Comparison of ENCODE assay signal across 8 mouse cellular contexts in genomic region chr4:146480376-146481096, GRCm38 (mm10). TPM values are rescaled to one million over a fixed set of nuclear protein-coding genes. Genes with fewer than 3 reads are reported as not detected.
DNase-seq lines count a peak whose midpoint lies in the region; ATAC-seq and TF ChIP-seq lines count a peak whose summit lies in the region.
"Not testable (repeated sequence)": the region's sequence is repeated elsewhere in the genome, so short reads cannot be mapped to it uniquely, and the experiment has no call there.

No protein-coding gene starts in this region.

- H3K9ac ChIP-seq in embryonic facial prominence, embryonic 14.5 days (ENCODE audit: low read depth, low read length); heart, embryonic 11.5 days (ENCODE audit: low read depth, low read length); hindbrain, embryonic 14.5 days; kidney, postnatal 0 days (ENCODE audit: low read depth, low read length); liver, embryonic 12.5 days; lung, postnatal 0 days (replicated peaks; ENCODE audit: low read depth); midbrain, postnatal 0 days (replicated peaks; ENCODE audit: low read length, poor library complexity, severe bottlenecking); stomach, embryonic 16.5 days (ENCODE audit: low read length): not testable (repeated sequence)

- WGBS in embryonic facial prominence, embryonic 14.5 days, result 71% methylated on average over 6 of the region's 6 CpGs
- 65% methylated on average over 6 of the region's 6 CpGs for WGBS in heart, embryonic 11.5 days (ENCODE audit: insufficient replicate concordance)
- WGBS in hindbrain, embryonic 14.5 days, result 73% methylated on average over 6 of the region's 6 CpGs
- WGBS in kidney, postnatal 0 days, result 70% methylated on average over 6 of the region's 6 CpGs
- WGBS in liver, embryonic 12.5 days (ENCODE audit: insufficient replicate concordance), result 55% methylated on average over 6 of the region's 6 CpGs
- WGBS in lung, postnatal 0 days, result 63% methylated on average over 6 of the region's 6 CpGs
- 64% methylated on average over 6 of the region's 6 CpGs for WGBS in midbrain, postnatal 0 days
- WGBS in stomach, embryonic 16.5 days, result 66% methylated on average over 6 of the region's 6 CpGs

- not testable (repeated sequence) for TF ChIP-seq EP300 in lung, postnatal 0 days (IDR thresholded peaks at IDR 0.05)

- H3K9me3 ChIP-seq in embryonic facial prominence, embryonic 14.5 days (ENCODE audit: control insufficient read depth, low read length), result peaks cover 84% of the 10 kb centered on the region
- H3K9me3 ChIP-seq in heart, embryonic 11.5 days (replicated peaks; ENCODE audit: control insufficient read depth, low read length), result peaks cover 67% of the 10 kb centered on the region
- H3K9me3 ChIP-seq in hindbrain, embryonic 14.5 days (ENCODE audit: control insufficient read depth, low read length), result peaks cover 91% of the 10 kb centered on the region
- H3K9me3 ChIP-seq in kidney, postnatal 0 days (replicated peaks; ENCODE audit: low read length), result peaks cover 58% of the 10 kb centered on the region
- peaks cover 82% of the 10 kb centered on the region for H3K9me3 ChIP-seq in liver, embryonic 12.5 days (replicated peaks)
- peaks cover 43% of the 10 kb centered on the region for H3K9me3 ChIP-seq in lung, postnatal 0 days (ENCODE audit: low read length)
- H3K9me3 ChIP-seq in midbrain, postnatal 0 days (ENCODE audit: low read length), result peaks cover 71% of the 10 kb centered on the region
- H3K9me3 ChIP-seq in stomach, embryonic 16.5 days (replicated peaks; ENCODE audit: control insufficient read depth, low read length), result peaks cover 45% of the 10 kb centered on the region

- H3K36me3 ChIP-seq in embryonic facial prominence, embryonic 14.5 days (ENCODE audit: control insufficient read depth, insufficient read depth, low read length); heart, embryonic 11.5 days (ENCODE audit: control insufficient read depth, insufficient read depth, low read length); hindbrain, embryonic 14.5 days (replicated peaks; ENCODE audit: control insufficient read depth, insufficient read depth); kidney, postnatal 0 days (ENCODE audit: insufficient read depth, low read length); liver, embryonic 12.5 days; lung, postnatal 0 days (ENCODE audit: insufficient read depth, low read length); midbrain, postnatal 0 days (ENCODE audit: insufficient read depth, low read length); stomach, embryonic 16.5 days (ENCODE audit: control insufficient read depth, insufficient read depth, low read length): not testable (repeated sequence)

- H3K4me1 ChIP-seq in embryonic facial prominence, embryonic 14.5 days (ENCODE audit: control insufficient read depth, insufficient read depth, low read length); heart, embryonic 11.5 days (ENCODE audit: control insufficient read depth, insufficient read depth, low read length); hindbrain, embryonic 14.5 days (replicated peaks; ENCODE audit: control insufficient read depth, insufficient read depth, low read length); kidney, postnatal 0 days (replicated peaks; ENCODE audit: insufficient read depth, low read length); liver, embryonic 12.5 days; lung, postnatal 0 days (ENCODE audit: insufficient read depth, low read depth, low read length); midbrain, postnatal 0 days (ENCODE audit: insufficient read depth, low read length); stomach, embryonic 16.5 days (ENCODE audit: control insufficient read depth, insufficient read depth, low read length): not testable (repeated sequence)

- H3K27ac ChIP-seq in embryonic facial prominence, embryonic 14.5 days (replicated peaks; ENCODE audit: low read depth, low read length); heart, embryonic 11.5 days (ENCODE audit: low read depth, low read length); hindbrain, embryonic 14.5 days; kidney, postnatal 0 days; liver, embryonic 12.5 days; lung, postnatal 0 days (ENCODE audit: low read length); midbrain, postnatal 0 days (ENCODE audit: low read depth, low read length); stomach, embryonic 16.5 days (ENCODE audit: low read length): not testable (repeated sequence)

- ATAC-seq in embryonic facial prominence, embryonic 14.5 days (ENCODE audit: low read depth), result peak; percentile 27; the same call in 1 of the 2 replicates
- peak; percentile 28 for ATAC-seq in heart, embryonic 11.5 days (replicated peaks; ENCODE audit: insufficient number of reproducible peaks, low FRiP score, low TSS enrichment)
- peak; percentile 47 for ATAC-seq in hindbrain, embryonic 14.5 days (ENCODE audit: low FRiP score)
- ATAC-seq in kidney, postnatal 0 days (replicated peaks; ENCODE audit: low FRiP score, low read depth), result peak; percentile 40; the same call in 1 of the 2 replicates
- peak; percentile 37 for ATAC-seq in liver, embryonic 12.5 days
- 0 out of 2 replicates have a peak, but pooled peaks have one; percentile 18 for ATAC-seq in lung, postnatal 0 days
- peak; percentile 42; the same call in 1 of the 2 replicates for ATAC-seq in midbrain, postnatal 0 days (ENCODE audit: low FRiP score)
- ATAC-seq in stomach, embryonic 16.5 days (ENCODE audit: insufficient read depth, low FRiP score), result peak; percentile 46

- H3K27me3 ChIP-seq in embryonic facial prominence, embryonic 14.5 days (replicated peaks; ENCODE audit: control insufficient read depth, insufficient read depth, low read length); heart, embryonic 11.5 days (ENCODE audit: control insufficient read depth, insufficient read depth, low read length); hindbrain, embryonic 14.5 days (ENCODE audit: control insufficient read depth, insufficient read depth, low read length); kidney, postnatal 0 days (ENCODE audit: insufficient read depth, low read length); liver, embryonic 12.5 days (replicated peaks); lung, postnatal 0 days (replicated peaks; ENCODE audit: insufficient read depth, low read length); midbrain, postnatal 0 days (ENCODE audit: insufficient read depth, low read length); stomach, embryonic 16.5 days (ENCODE audit: control insufficient read depth, insufficient read depth, low read length): not testable (repeated sequence)

- not testable (repeated sequence) for TF ChIP-seq CTCF in kidney, postnatal 0 days (IDR thresholded peaks at IDR 0.05; ENCODE audit: low read depth); lung, postnatal 0 days (IDR thresholded peaks at IDR 0.05); midbrain, postnatal 0 days (IDR thresholded peaks at IDR 0.05)

- H3K4me2 ChIP-seq in embryonic facial prominence, embryonic 14.5 days (ENCODE audit: low read depth, low read length); heart, embryonic 11.5 days; hindbrain, embryonic 14.5 days (replicated peaks); kidney, postnatal 0 days (ENCODE audit: low read length); liver, embryonic 12.5 days; lung, postnatal 0 days (replicated peaks; ENCODE audit: low read depth, low read length); midbrain, postnatal 0 days (ENCODE audit: low read depth, low read length, poor library complexity, severe bottlenecking); stomach, embryonic 16.5 days (ENCODE audit: low read depth, low read length): not testable (repeated sequence)

- not testable (repeated sequence) for H3K4me3 ChIP-seq in embryonic facial prominence, embryonic 14.5 days (ENCODE audit: low read depth, low read length); heart, embryonic 11.5 days (ENCODE audit: low read depth, low read length); hindbrain, embryonic 14.5 days (replicated peaks; ENCODE audit: low read length); kidney, postnatal 0 days (replicated peaks; ENCODE audit: low read depth, low read length); liver, embryonic 12.5 days; lung, postnatal 0 days (ENCODE audit: low read depth, low read length); midbrain, postnatal 0 days (ENCODE audit: low read depth, low read length); stomach, embryonic 16.5 days (replicated peaks; ENCODE audit: low read length)

- DNase-seq in embryonic facial prominence, embryonic 14.5 days (ENCODE audit: low spot score); hindbrain, embryonic 14.5 days (ENCODE audit: low spot score); kidney, postnatal 0 days (ENCODE audit: low spot score); lung, postnatal 0 days (ENCODE audit: low spot score); midbrain, postnatal 0 days (ENCODE audit: low spot score): not testable (repeated sequence)

RNA-seq across cellular contexts. Expression of gene Zfp981, which starts 21.3 kb away (rescaled TPM):
- 0.09 TPM in 1 of 2 replicates, not detected in the other for polyA plus RNA-seq in embryonic facial prominence, embryonic 14.5 days (2014; fragmentation: Nextera tagmentation; extraction: Ambion mirVana)
- 0.14 TPM in 1 of 2 replicates, not detected in the other for polyA plus RNA-seq in heart, embryonic 11.5 days (2014; fragmentation: Nextera tagmentation; extraction: Ambion mirVana)
- polyA plus RNA-seq in hindbrain, embryonic 14.5 days (2014; fragmentation: Nextera tagmentation; extraction: Ambion mirVana), result 0.14 and 0.19 TPM in 2 replicates
- 0.07 and 0.08 TPM in 2 replicates for polyA plus RNA-seq in kidney, postnatal 0 days (2015; fragmentation: Nextera tagmentation; extraction: Ambion mirVana)
- polyA plus RNA-seq in liver, embryonic 12.5 days (2016; fragmentation: Nextera tagmentation; extraction: Ambion mirVana), result 0.15 and 0.17 TPM in 2 replicates
- polyA plus RNA-seq in lung, postnatal 0 days (2015; fragmentation: Nextera tagmentation; extraction: Ambion mirVana), result not detected in 2 replicates
- 0.11 TPM in 1 of 2 replicates, not detected in the other for total RNA-seq in midbrain, postnatal 0 days (2014; rRNA removed)
- 0.10 and 0.16 TPM in 2 replicates for polyA plus RNA-seq in midbrain, postnatal 0 days (2015; fragmentation: Nextera tagmentation; extraction: Ambion mirVana)
- polyA plus RNA-seq in stomach, embryonic 16.5 days (2015; fragmentation: Nextera tagmentation; extraction: Ambion mirVana), result not detected in 2 replicates

RNA-seq across cellular contexts. Expression of gene Zfp992, which starts 31.7 kb away (rescaled TPM):
- 3.0 and 3.2 TPM in 2 replicates for polyA plus RNA-seq in embryonic facial prominence, embryonic 14.5 days (2014; fragmentation: Nextera tagmentation; extraction: Ambion mirVana)
- 4.5 and 6.0 TPM in 2 replicates for polyA plus RNA-seq in heart, embryonic 11.5 days (2014; fragmentation: Nextera tagmentation; extraction: Ambion mirVana)
- 3.7 and 3.8 TPM in 2 replicates for polyA plus RNA-seq in hindbrain, embryonic 14.5 days (2014; fragmentation: Nextera tagmentation; extraction: Ambion mirVana)
- polyA plus RNA-seq in kidney, postnatal 0 days (2015; fragmentation: Nextera tagmentation; extraction: Ambion mirVana), result 2.9 and 3.5 TPM in 2 replicates
- polyA plus RNA-seq in liver, embryonic 12.5 days (2016; fragmentation: Nextera tagmentation; extraction: Ambion mirVana), result 4.7 and 4.8 TPM in 2 replicates
- polyA plus RNA-seq in lung, postnatal 0 days (2015; fragmentation: Nextera tagmentation; extraction: Ambion mirVana), result 0.84 and 1.1 TPM in 2 replicates
- 2.8 and 5.2 TPM in 2 replicates for total RNA-seq in midbrain, postnatal 0 days (2014; rRNA removed)
- polyA plus RNA-seq in midbrain, postnatal 0 days (2015; fragmentation: Nextera tagmentation; extraction: Ambion mirVana), result 0.73 and 1.3 TPM in 2 replicates
- polyA plus RNA-seq in stomach, embryonic 16.5 days (2015; fragmentation: Nextera tagmentation; extraction: Ambion mirVana), result 1.9 and 2.7 TPM in 2 replicates
